Mouse (Mus musculus): ENCODE data around the gene Frmd4b. TPM values are rescaled to one million over a fixed set of nuclear protein-coding genes. Genes with fewer than 3 reads are reported as not detected.

The Frmd4b gene
- polyA plus RNA-seq, 1 experiment, result 15.6 TPM

GRCm38 (mm10) chr6:97463898-97464524 is 153.3 kb downstream of the Frmd4b start:
- no peaks in the 10 kb centered on the region for H3K4me1 ChIP-seq (ENCODE audit: control insufficient read depth, insufficient read depth, low read length)
- H3K27ac ChIP-seq (ENCODE audit: insufficient read depth, low read length), result no peak overlapping the region
- no peak for DNase-seq
- WGBS, result 75% methylated on average over 17 of the region's 17 CpGs
- H3K27me3 ChIP-seq (ENCODE audit: control insufficient read depth, insufficient read depth, low read length), result no peaks in the 10 kb centered on the region
- TF ChIP-seq CTCF (IDR thresholded peaks at IDR 0.05; ENCODE audit: borderline replicate concordance, insufficient read depth, low read depth, low read length) (no peak), POLR2A (IDR thresholded peaks at IDR 0.05; ENCODE audit: borderline replicate concordance, insufficient read depth, low read length) (no peak)
- H3K4me3 ChIP-seq (replicated peaks; ENCODE audit: insufficient read depth, low read depth, low read length), result no peak overlapping the region

- H3K27ac ChIP-seq (ENCODE audit: insufficient read depth, low read length), result no peak overlapping the region
- TF ChIP-seq POLR2A (IDR thresholded peaks at IDR 0.05; ENCODE audit: borderline replicate concordance, insufficient read depth, low read length) (no peak), CTCF (IDR thresholded peaks at IDR 0.05; ENCODE audit: borderline replicate concordance, insufficient read depth, low read depth, low read length) (no peak)
- H3K4me1 ChIP-seq (ENCODE audit: control insufficient read depth, insufficient read depth, low read length), result no peaks in the 10 kb centered on the region
- H3K27me3 ChIP-seq (ENCODE audit: control insufficient read depth, insufficient read depth, low read length), result no peaks in the 10 kb centered on the region
- no peak for DNase-seq
- no peak overlapping the region for H3K4me3 ChIP-seq (replicated peaks; ENCODE audit: insufficient read depth, low read depth, low read length)
These were observed 154.9 kb downstream of the Frmd4b start for GRCm38 (mm10) chr6:97462421-97462820.

GRCm38 (mm10) chr6:97459112-97459511 is 158.2 kb downstream of the Frmd4b start:
- Histone ChIP-seq H3K4me3 (replicated peaks; ENCODE audit: insufficient read depth, low read depth, low read length) (no peak overlapping the region), H3K4me1 (ENCODE audit: control insufficient read depth, insufficient read depth, low read length) (peaks cover 2% of the 10 kb centered on the region; the same call in 1 of the 2 replicates), H3K27ac (ENCODE audit: insufficient read depth, low read length) (no peak overlapping the region), H3K27me3 (ENCODE audit: control insufficient read depth, insufficient read depth, low read length) (no peaks in the 10 kb centered on the region)
- WGBS, result 78% methylated on average over 7 of the region's 7 CpGs
- TF ChIP-seq CTCF (IDR thresholded peaks at IDR 0.05; ENCODE audit: borderline replicate concordance, insufficient read depth, low read depth, low read length) (no peak), POLR2A (IDR thresholded peaks at IDR 0.05; ENCODE audit: borderline replicate concordance, insufficient read depth, low read length) (no peak)
- no peak for DNase-seq

- Histone ChIP-seq H3K4me3 (replicated peaks; ENCODE audit: insufficient read depth, low read depth, low read length) (no peak overlapping the region), H3K27me3 (ENCODE audit: control insufficient read depth, insufficient read depth, low read length) (no peaks in the 10 kb centered on the region), H3K4me1 (ENCODE audit: control insufficient read depth, insufficient read depth, low read length) (peaks cover 2% of the 10 kb centered on the region; the same call in 1 of the 2 replicates), H3K27ac (ENCODE audit: insufficient read depth, low read length) (no peak overlapping the region)
- no peak for DNase-seq
- 53% methylated on average over 9 of the region's 9 CpGs for WGBS
- TF ChIP-seq POLR2A (IDR thresholded peaks at IDR 0.05; ENCODE audit: borderline replicate concordance, insufficient read depth, low read length), result no peak
- TF ChIP-seq CTCF (IDR thresholded peaks at IDR 0.05; ENCODE audit: borderline replicate concordance, insufficient read depth, low read depth, low read length), result no peak
These were observed 159.0 kb downstream of the Frmd4b start for GRCm38 (mm10) chr6:97458358-97458757.

- Histone ChIP-seq H3K27me3 (ENCODE audit: control insufficient read depth, insufficient read depth, low read length) (no peaks in the 10 kb centered on the region), H3K4me1 (ENCODE audit: control insufficient read depth, insufficient read depth, low read length) (peaks cover 2% of the 10 kb centered on the region; the same call in 1 of the 2 replicates), H3K27ac (ENCODE audit: insufficient read depth, low read length) (no peak overlapping the region), H3K4me3 (replicated peaks; ENCODE audit: insufficient read depth, low read depth, low read length) (no peak overlapping the region)
- WGBS, result 35% methylated on average over 3 of the region's 3 CpGs
- DNase-seq, result no peak
- TF ChIP-seq CTCF (IDR thresholded peaks at IDR 0.05; ENCODE audit: borderline replicate concordance, insufficient read depth, low read depth, low read length) (no peak), POLR2A (IDR thresholded peaks at IDR 0.05; ENCODE audit: borderline replicate concordance, insufficient read depth, low read length) (no peak)
These were observed 159.4 kb downstream of the Frmd4b start for GRCm38 (mm10) chr6:97457954-97458353.

GRCm38 (mm10) chr6:97457210-97457609 is 160.1 kb downstream of the Frmd4b start:
- H3K4me1 ChIP-seq (ENCODE audit: control insufficient read depth, insufficient read depth, low read length), result peaks cover 2% of the 10 kb centered on the region; the same call in 1 of the 2 replicates
- no peak overlapping the region for H3K27ac ChIP-seq (ENCODE audit: insufficient read depth, low read length)
- DNase-seq, result no peak
- TF ChIP-seq POLR2A (IDR thresholded peaks at IDR 0.05; ENCODE audit: borderline replicate concordance, insufficient read depth, low read length) (no peak), CTCF (IDR thresholded peaks at IDR 0.05; ENCODE audit: borderline replicate concordance, insufficient read depth, low read depth, low read length) (no peak)
- no peaks in the 10 kb centered on the region for H3K27me3 ChIP-seq (ENCODE audit: control insufficient read depth, insufficient read depth, low read length)
- no peak overlapping the region for H3K4me3 ChIP-seq (replicated peaks; ENCODE audit: insufficient read depth, low read depth, low read length)
- 0% methylated on average over 2 of the region's 2 CpGs for WGBS

GRCm38 (mm10) chr6:97452223-97452622 is 165.1 kb downstream of the Frmd4b start:
- DNase-seq, result no peak
- 93% methylated on average over 5 of the region's 5 CpGs for WGBS
- Histone ChIP-seq H3K4me1 (ENCODE audit: control insufficient read depth, insufficient read depth, low read length) (peaks cover 2% of the 10 kb centered on the region; the same call in 1 of the 2 replicates), H3K4me3 (replicated peaks; ENCODE audit: insufficient read depth, low read depth, low read length) (no peak overlapping the region), H3K27ac (ENCODE audit: insufficient read depth, low read length) (no peak overlapping the region), H3K27me3 (ENCODE audit: control insufficient read depth, insufficient read depth, low read length) (no peaks in the 10 kb centered on the region)
- TF ChIP-seq POLR2A (IDR thresholded peaks at IDR 0.05; ENCODE audit: borderline replicate concordance, insufficient read depth, low read length) (no peak), CTCF (IDR thresholded peaks at IDR 0.05; ENCODE audit: borderline replicate concordance, insufficient read depth, low read depth, low read length) (no peak)

GRCm38 (mm10) chr6:97449806-97450205 is 167.5 kb downstream of the Frmd4b start:
- Histone ChIP-seq H3K27me3 (ENCODE audit: control insufficient read depth, insufficient read depth, low read length) (no peaks in the 10 kb centered on the region), H3K4me3 (replicated peaks; ENCODE audit: insufficient read depth, low read depth, low read length) (no peak overlapping the region), H3K27ac (ENCODE audit: insufficient read depth, low read length) (no peak overlapping the region), H3K4me1 (ENCODE audit: control insufficient read depth, insufficient read depth, low read length) (no peaks in the 10 kb centered on the region)
- TF ChIP-seq CTCF (IDR thresholded peaks at IDR 0.05; ENCODE audit: borderline replicate concordance, insufficient read depth, low read depth, low read length) (no peak), POLR2A (IDR thresholded peaks at IDR 0.05; ENCODE audit: borderline replicate concordance, insufficient read depth, low read length) (no peak)
- WGBS, result 76% methylated on average over 2 of the region's 2 CpGs
- no peak for DNase-seq

Measured in cerebellum, adult 2 months (tissue).